Mouse (Mus musculus): ENCODE results near the gene Setd1b. TPM values are rescaled to one million over a fixed set of nuclear protein-coding genes. Genes with fewer than 3 reads are reported as not detected.
A peak's percentile ranks its signal among the peaks of the same experiment; 100 is the strongest.

The Setd1b gene
- polyA plus RNA-seq, 1 experiment from 2014 or later = 8.0 TPM

DNA sequence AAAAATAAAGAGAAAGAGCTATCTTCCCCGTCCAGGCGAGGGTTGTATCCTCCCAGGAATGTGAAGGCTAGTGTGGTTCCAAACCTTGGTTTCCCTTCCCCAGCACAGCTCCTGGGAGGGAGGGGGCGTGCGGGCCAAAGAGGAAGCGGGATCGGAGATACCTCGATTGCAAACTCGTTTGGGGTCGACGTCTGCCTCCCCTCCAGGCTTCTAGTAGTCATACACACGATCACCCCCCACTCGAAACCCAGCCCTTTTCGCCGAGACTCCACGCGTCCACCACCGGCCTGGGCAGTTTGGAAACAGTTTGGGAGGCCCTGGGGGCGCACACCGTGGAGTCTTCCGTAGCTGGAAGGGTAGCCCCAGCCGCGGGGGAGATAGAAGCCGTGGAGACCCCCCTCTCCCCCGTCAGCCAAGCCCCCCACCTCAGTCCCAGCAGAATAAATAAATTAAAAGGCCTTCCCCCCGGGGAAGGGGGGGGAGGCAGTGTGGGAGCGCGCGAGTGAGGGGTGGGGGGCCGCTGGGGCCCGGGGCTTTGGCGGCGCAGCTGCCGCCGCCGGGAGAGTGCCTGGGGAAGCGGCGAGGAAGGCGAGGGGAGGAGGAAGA is 335 bp upstream of the Setd1b start:
- H3K9me3 ChIP-seq (replicated peaks; ENCODE audit: control insufficient read depth, low read length) = no peaks in the 10 kb centered on the region
- peak overlapping the region; percentile 92 for H3K4me3 ChIP-seq (ENCODE audit: low read depth, low read length)
- H3K4me1 ChIP-seq (ENCODE audit: control insufficient read depth, insufficient read depth, low read length) = peaks cover 46% of the 10 kb centered on the region
- H3K36me3 ChIP-seq (ENCODE audit: control insufficient read depth, insufficient read depth, low read length) = peaks cover 6% of the 10 kb centered on the region; the same call in 1 of the 2 replicates
- peak overlapping the region; percentile 100 for H3K4me2 ChIP-seq
- no peaks in the 10 kb centered on the region for H3K27me3 ChIP-seq (ENCODE audit: control insufficient read depth, insufficient read depth, low read length)
- ATAC-seq (replicated peaks; ENCODE audit: insufficient number of reproducible peaks, low FRiP score, low TSS enrichment) = no peak
- peak overlapping the region; percentile 100 for H3K27ac ChIP-seq (ENCODE audit: low read depth, low read length)
- under 1% methylated on average over 36 of the region's 38 CpGs for WGBS (ENCODE audit: insufficient replicate concordance)
- peak overlapping the region; percentile 99 for H3K9ac ChIP-seq (ENCODE audit: low read depth, low read length)

DNA sequence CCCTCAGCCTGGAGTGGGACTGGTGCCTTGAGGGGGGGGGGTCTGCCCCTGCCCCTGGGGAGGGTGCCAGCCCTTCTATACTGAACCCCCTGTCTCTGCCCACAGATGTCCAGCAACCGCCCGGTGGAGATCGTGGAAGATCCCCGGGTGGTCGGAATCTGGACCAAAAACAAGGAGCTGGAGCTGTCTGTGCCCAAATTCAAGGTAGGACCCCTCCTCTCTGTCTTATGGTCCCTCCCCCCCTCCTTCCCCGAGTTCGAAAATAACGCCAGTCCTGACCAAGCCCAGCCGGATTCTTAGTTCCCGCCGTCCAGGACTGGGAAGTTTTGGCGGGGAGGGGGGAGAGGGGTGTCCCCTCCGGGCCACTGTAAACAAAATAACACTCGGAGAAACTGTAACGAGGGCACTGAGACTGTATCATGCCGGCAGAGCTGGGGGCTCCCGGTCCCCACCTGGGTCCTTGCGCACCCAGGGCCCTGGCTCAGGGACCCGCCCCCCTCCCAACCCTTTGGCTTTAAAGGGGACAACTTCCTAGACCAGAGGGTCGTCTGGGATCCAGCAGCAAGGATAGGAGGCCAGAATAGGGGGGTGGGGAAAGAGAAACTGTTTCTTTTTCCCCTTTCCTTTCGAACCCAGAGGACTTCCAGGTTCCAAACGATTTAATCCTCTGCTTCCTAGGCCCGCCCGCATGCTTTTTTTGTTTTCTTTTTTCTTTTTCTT is 1.4 kb downstream of the Setd1b start:
- Histone ChIP-seq H3K4me3 (ENCODE audit: low read depth, low read length) (peak overlapping the region; percentile 92), H3K27me3 (ENCODE audit: control insufficient read depth, insufficient read depth, low read length) (no peaks in the 10 kb centered on the region), H3K27ac (ENCODE audit: low read depth, low read length) (peak overlapping the region; percentile 100), H3K9me3 (replicated peaks; ENCODE audit: control insufficient read depth, low read length) (no peaks in the 10 kb centered on the region), H3K4me1 (ENCODE audit: control insufficient read depth, insufficient read depth, low read length) (peaks cover 32% of the 10 kb centered on the region), H3K9ac (ENCODE audit: low read depth, low read length) (peak overlapping the region; percentile 99), H3K4me2 (peak overlapping the region; percentile 100), H3K36me3 (ENCODE audit: control insufficient read depth, insufficient read depth, low read length) (peaks cover 19% of the 10 kb centered on the region)
- ATAC-seq (replicated peaks; ENCODE audit: insufficient number of reproducible peaks, low FRiP score, low TSS enrichment) = no peak
- 1% methylated on average over 23 of the region's 24 CpGs for WGBS (ENCODE audit: insufficient replicate concordance)

DNA sequence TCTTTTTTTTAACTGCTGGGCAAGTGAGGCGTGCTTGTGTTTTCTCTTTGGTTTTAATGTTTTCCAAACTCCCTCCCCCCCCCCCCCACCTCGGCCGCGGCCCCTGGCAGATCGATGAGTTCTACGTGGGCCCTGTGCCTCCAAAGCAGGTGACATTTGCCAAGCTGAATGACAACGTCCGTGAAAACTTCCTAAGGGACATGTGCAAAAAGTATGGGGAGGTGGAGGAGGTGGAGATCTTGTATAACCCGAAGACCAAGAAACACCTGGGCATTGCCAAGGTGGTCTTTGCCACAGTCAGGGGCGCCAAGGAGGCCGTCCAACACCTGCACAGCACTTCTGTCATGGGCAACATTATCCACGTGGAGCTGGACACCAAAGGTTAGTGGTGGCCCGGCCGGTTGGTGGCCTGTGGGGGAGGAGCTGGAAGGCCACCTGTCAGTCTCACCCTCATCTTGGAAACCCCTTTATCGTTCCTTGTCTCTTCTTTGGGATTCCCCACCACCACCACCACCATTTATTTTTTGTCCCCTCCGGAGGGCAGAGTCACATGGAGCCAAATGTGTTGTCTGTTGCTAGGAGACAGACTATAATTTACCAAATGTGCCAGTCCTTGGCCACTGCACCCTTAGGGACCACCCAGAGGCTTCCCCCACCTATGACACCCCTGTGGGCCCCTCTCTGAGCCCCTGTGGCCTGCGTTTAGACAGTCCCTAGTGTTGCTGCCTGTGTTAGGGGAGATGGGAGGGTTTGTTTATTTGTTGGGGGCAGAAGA is 2.2 kb downstream of the Setd1b start:
- WGBS (ENCODE audit: insufficient replicate concordance) = 7% methylated on average over 17 of the region's 17 CpGs
- H3K4me1 ChIP-seq (ENCODE audit: control insufficient read depth, insufficient read depth, low read length) = peaks cover 35% of the 10 kb centered on the region
- ATAC-seq (replicated peaks; ENCODE audit: insufficient number of reproducible peaks, low FRiP score, low TSS enrichment) = no peak
- no peaks in the 10 kb centered on the region for H3K27me3 ChIP-seq (ENCODE audit: control insufficient read depth, insufficient read depth, low read length)
- peak overlapping the region; percentile 92 for H3K4me3 ChIP-seq (ENCODE audit: low read depth, low read length)
- H3K9me3 ChIP-seq (replicated peaks; ENCODE audit: control insufficient read depth, low read length) = no peaks in the 10 kb centered on the region
- H3K9ac ChIP-seq (ENCODE audit: low read depth, low read length) = peak overlapping the region; percentile 99
- peak overlapping the region; percentile 100 for H3K4me2 ChIP-seq
- peaks cover 26% of the 10 kb centered on the region for H3K36me3 ChIP-seq (ENCODE audit: control insufficient read depth, insufficient read depth, low read length)
- H3K27ac ChIP-seq (ENCODE audit: low read depth, low read length) = peak overlapping the region; percentile 29; the same call in 1 of the 2 replicates

DNA sequence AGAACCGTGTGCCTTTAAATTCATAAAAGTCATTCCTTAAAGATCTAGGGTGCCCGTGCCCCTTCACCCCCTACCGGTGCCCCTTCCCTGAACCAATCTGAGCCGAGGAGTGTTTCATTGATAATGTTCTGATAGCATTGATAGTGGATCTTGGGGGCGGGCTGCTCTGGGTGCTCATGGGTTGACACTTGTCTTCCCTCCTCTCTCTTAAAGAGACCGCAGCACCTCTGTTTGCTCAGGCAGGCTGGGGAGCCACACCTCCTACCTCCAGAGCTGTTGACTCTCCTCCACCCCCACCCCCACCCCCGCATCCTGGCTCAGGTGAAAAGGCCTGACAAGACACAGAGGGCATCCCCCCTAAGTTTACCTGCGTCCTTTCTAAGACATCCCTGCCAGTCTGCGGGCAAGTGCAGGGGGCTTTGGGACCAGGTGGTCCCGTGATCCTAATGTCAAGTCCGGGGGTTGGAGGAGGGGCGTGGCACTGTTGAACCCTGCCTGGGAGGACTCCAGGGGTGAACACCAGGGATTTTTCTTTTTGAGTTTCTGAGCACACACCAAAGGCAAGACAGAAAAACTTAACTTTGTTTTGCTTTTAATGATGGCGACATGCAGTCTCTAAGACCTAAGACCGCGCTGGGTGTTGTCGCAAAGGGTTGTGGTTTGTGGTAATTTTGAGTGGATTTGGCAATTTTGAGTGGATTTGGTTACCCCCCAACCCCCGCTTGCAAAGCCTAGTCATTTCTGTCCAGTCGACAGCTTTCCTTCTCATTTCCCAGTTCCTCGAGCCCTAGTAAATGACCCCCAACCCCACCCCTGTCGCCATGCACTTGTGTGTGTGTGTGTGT is 3.0 kb downstream of the Setd1b start:
- peaks cover 42% of the 10 kb centered on the region for H3K4me1 ChIP-seq (ENCODE audit: control insufficient read depth, insufficient read depth, low read length)
- no peaks in the 10 kb centered on the region for H3K27me3 ChIP-seq (ENCODE audit: control insufficient read depth, insufficient read depth, low read length)
- peaks cover 26% of the 10 kb centered on the region for H3K36me3 ChIP-seq (ENCODE audit: control insufficient read depth, insufficient read depth, low read length)
- peak overlapping the region; percentile 100 for H3K4me2 ChIP-seq
- ATAC-seq (replicated peaks; ENCODE audit: insufficient number of reproducible peaks, low FRiP score, low TSS enrichment) = no peak
- H3K9ac ChIP-seq (ENCODE audit: low read depth, low read length) = peak overlapping the region; percentile 59
- WGBS (ENCODE audit: insufficient replicate concordance) = 42% methylated on average over 20 of the region's 20 CpGs
- H3K27ac ChIP-seq (ENCODE audit: low read depth, low read length) = no peak overlapping the region
- H3K4me3 ChIP-seq (ENCODE audit: low read depth, low read length) = peak overlapping the region; percentile 92
- no peaks in the 10 kb centered on the region for H3K9me3 ChIP-seq (replicated peaks; ENCODE audit: control insufficient read depth, low read length)

DNA sequence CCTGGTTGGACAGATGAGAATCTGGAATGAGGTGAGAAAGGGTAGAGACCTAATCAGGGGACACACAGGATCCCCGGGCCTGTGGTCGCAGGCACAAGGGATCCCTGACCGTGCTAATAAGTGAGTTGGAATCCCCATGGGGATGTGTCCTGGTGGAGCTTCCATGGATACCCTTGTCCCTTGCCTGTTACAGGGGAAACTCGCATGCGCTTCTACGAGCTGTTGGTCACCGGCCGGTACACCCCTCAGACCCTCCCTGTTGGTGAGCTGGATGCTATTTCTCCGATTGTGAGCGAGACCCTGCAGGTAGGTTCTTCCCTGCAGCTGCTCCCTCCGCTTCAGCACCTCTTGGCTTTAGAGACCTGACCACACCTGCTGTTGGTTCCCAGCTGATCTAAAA is 4.4 kb downstream of the Setd1b start:
- Histone ChIP-seq H3K27ac (ENCODE audit: low read depth, low read length) (no peak overlapping the region), H3K9me3 (replicated peaks; ENCODE audit: control insufficient read depth, low read length) (no peaks in the 10 kb centered on the region), H3K4me3 (ENCODE audit: low read depth, low read length) (no peak overlapping the region), H3K9ac (ENCODE audit: low read depth, low read length) (no peak overlapping the region), H3K4me2 (peak overlapping the region; percentile 14; the same call in 1 of the 2 replicates), H3K36me3 (ENCODE audit: control insufficient read depth, insufficient read depth, low read length) (peaks cover 28% of the 10 kb centered on the region), H3K4me1 (ENCODE audit: control insufficient read depth, insufficient read depth, low read length) (peaks cover 56% of the 10 kb centered on the region), H3K27me3 (ENCODE audit: control insufficient read depth, insufficient read depth, low read length) (no peaks in the 10 kb centered on the region)
- 86% methylated on average over 11 of the region's 11 CpGs for WGBS (ENCODE audit: insufficient replicate concordance)
- ATAC-seq (replicated peaks; ENCODE audit: insufficient number of reproducible peaks, low FRiP score, low TSS enrichment) = no peak

DNA sequence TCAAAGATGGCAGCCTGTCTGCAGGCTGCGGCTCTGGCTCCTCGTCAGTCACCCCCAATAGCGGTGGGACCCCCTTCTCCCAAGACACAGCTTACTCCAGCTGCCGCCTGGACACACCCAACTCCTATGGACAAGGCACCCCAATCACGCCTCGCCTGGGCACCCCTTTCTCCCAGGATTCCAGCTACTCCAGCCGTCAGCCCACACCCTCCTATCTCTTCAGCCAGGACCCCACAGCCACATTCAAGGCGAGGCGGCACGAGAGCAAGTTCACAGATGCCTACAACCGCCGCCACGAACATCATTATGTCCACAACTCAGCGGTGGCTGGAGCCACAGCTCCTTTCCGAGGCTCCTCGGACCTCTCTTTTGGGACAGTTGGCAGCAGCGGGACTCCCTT is 5.6 kb downstream of the Setd1b start:
- H3K27ac ChIP-seq (ENCODE audit: low read depth, low read length) = no peak overlapping the region
- H3K4me2 ChIP-seq = no peak overlapping the region
- peaks cover 35% of the 10 kb centered on the region for H3K36me3 ChIP-seq (ENCODE audit: control insufficient read depth, insufficient read depth, low read length)
- no peak for ATAC-seq (replicated peaks; ENCODE audit: insufficient number of reproducible peaks, low FRiP score, low TSS enrichment)
- 75% methylated on average over 17 of the region's 17 CpGs for WGBS (ENCODE audit: insufficient replicate concordance)
- H3K9me3 ChIP-seq (replicated peaks; ENCODE audit: control insufficient read depth, low read length) = no peaks in the 10 kb centered on the region
- no peak overlapping the region for H3K4me3 ChIP-seq (ENCODE audit: low read depth, low read length)
- H3K4me1 ChIP-seq (ENCODE audit: control insufficient read depth, insufficient read depth, low read length) = peaks cover 57% of the 10 kb centered on the region
- no peaks in the 10 kb centered on the region for H3K27me3 ChIP-seq (ENCODE audit: control insufficient read depth, insufficient read depth, low read length)
- H3K9ac ChIP-seq (ENCODE audit: low read depth, low read length) = no peak overlapping the region

DNA sequence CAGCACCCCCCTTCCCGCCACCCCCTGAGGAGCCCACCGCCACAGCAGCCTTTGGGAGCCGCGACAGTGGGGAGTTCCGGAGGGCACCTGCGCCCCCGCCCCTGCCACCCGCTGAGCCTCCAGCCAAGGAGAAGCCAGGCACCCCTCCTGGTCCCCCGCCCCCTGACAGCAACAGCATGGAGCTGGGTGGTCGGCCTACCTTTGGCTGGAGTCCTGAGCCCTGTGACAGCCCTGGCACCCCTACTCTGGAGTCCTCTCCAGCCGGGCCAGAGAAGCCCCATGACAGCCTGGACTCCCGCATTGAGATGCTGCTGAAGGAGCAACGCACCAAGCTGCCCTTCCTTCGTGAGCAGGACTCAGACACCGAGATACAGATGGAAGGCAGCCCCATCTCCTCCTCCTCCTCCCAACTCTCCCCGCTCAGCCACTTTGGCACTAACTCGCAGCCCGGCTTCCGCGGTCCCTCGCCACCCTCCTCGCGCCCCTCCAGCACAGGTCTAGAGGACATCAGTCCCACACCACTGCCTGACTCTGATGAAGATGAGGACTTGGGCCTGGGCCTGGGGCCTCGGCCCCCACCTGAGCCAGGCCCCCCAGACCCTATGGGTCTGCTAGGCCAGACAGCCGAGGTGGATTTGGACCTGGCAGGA is 6.2 kb downstream of the Setd1b start:
- H3K4me3 ChIP-seq (ENCODE audit: low read depth, low read length) = no peak overlapping the region
- peaks cover 41% of the 10 kb centered on the region for H3K36me3 ChIP-seq (ENCODE audit: control insufficient read depth, insufficient read depth, low read length)
- H3K27me3 ChIP-seq (ENCODE audit: control insufficient read depth, insufficient read depth, low read length) = no peaks in the 10 kb centered on the region
- H3K4me1 ChIP-seq (ENCODE audit: control insufficient read depth, insufficient read depth, low read length) = peaks cover 57% of the 10 kb centered on the region
- no peak overlapping the region for H3K9ac ChIP-seq (ENCODE audit: low read depth, low read length)
- no peak overlapping the region for H3K27ac ChIP-seq (ENCODE audit: low read depth, low read length)
- ATAC-seq (replicated peaks; ENCODE audit: insufficient number of reproducible peaks, low FRiP score, low TSS enrichment) = no peak
- 83% methylated on average over 24 of the region's 25 CpGs for WGBS (ENCODE audit: insufficient replicate concordance)
- H3K9me3 ChIP-seq (replicated peaks; ENCODE audit: control insufficient read depth, low read length) = no peaks in the 10 kb centered on the region
- H3K4me2 ChIP-seq = no peak overlapping the region

Data from heart, embryonic 11.5 days (tissue).